Mouse (Mus musculus) MEL (cell line): ENCODE measurements around the gene Scnm1. TPM values are rescaled to one million over a fixed set of nuclear protein-coding genes. Genes with fewer than 3 reads are reported as not detected.

Source experiments
- DNase-seq: peaks from one replicate; pipeline ENCODE4 v3.0.0; 2011; ENCODE audit warnings: low read depth, low spot score
- H3K27ac ChIP-seq: 2 replicates; pipeline ENCODE4 v1.5.1; 2012; ENCODE audit warnings: low read depth, mild to moderate bottlenecking, control low read depth, low read length, moderate library complexity; ENCODE audit not compliant: control insufficient read depth
- H3K27me3 ChIP-seq, 2 experiments: fragments of 150-350 bp in 1 of 2; sonication (generic) in 1 of 2; 2 replicates each; pipeline ENCODE4 v1.6.1; 2012; ENCODE audit warnings: low read length in 2 of 2, mild to moderate bottlenecking in 2 of 2, improper control_type of control experiment in 1 of 2, moderate library complexity in 1 of 2; ENCODE audit not compliant: insufficient read depth in 2 of 2, control insufficient read depth in 1 of 2
- H3K36me3 ChIP-seq, 2 experiments: 2 replicates each; pipeline ENCODE4 v1.6.1; 2012 to 2014; ENCODE audit warnings: low read length in 2 of 2, improper control_type of control experiment in 1 of 2, inconsistent platforms in 1 of 2, mild to moderate bottlenecking in 1 of 2; ENCODE audit not compliant: insufficient read depth in 2 of 2, control insufficient read depth in 1 of 2
- H3K4me1 ChIP-seq, 2 experiments: fragments of 150-350 bp in 1 of 2; sonication (generic) in 1 of 2; 2 replicates each; pipeline ENCODE4 v1.6.1; 2012; ENCODE audit warnings: low read length in 2 of 2, improper control_type of control experiment in 1 of 2, mild to moderate bottlenecking in 1 of 2; ENCODE audit not compliant: insufficient read depth in 2 of 2, control insufficient read depth in 1 of 2
- H3K4me3 ChIP-seq, 2 experiments: fragments of 150-350 bp in 1 of 2; sonication (generic) in 1 of 2; 2 replicates each; pipeline ENCODE4 v1.5.1; 2012; ENCODE audit warnings: low read depth in 2 of 2, low read length in 2 of 2, mild to moderate bottlenecking in 2 of 2, moderate library complexity in 2 of 2, control low read depth in 1 of 2, improper control_type of control experiment in 1 of 2; ENCODE audit not compliant: control insufficient read depth in 1 of 2, insufficient read depth in 1 of 2
- H3K79me2 ChIP-seq: 2 replicates; pipeline ENCODE4 v1.6.1; 2012; ENCODE audit warnings: mild to moderate bottlenecking, low read length, moderate library complexity; ENCODE audit not compliant: control insufficient read depth, poor library complexity, insufficient read depth
- H3K9ac ChIP-seq: 2 replicates; pipeline ENCODE4 v1.6.1; 2012; ENCODE audit warnings: low read depth, mild to moderate bottlenecking, control low read depth, low read length, moderate library complexity; ENCODE audit not compliant: control insufficient read depth, poor library complexity, severe bottlenecking
- H3K9me3 ChIP-seq: fragments of 150-350 bp; sonication (generic); replicated peaks from 2 replicates; pipeline ENCODE4 v1.6.1; 2012; ENCODE audit warnings: mild to moderate bottlenecking, low read length, improper control_type of control experiment, moderate library complexity; ENCODE audit not compliant: insufficient read depth
- BHLHE40 ChIP-seq: IDR thresholded peaks from 2 replicates; pipeline ENCODE4 v1.6.1; 2012; ENCODE audit warnings: low read depth, mild to moderate bottlenecking, inconsistent platforms, low read length, improper control_type of control experiment, borderline replicate concordance
- CHD1 ChIP-seq: IDR thresholded peaks from 2 replicates; pipeline ENCODE4 v1.6.1; 2012; ENCODE audit warnings: low read depth, mild to moderate bottlenecking, inconsistent platforms, low read length, improper control_type of control experiment
- CHD2 ChIP-seq: IDR thresholded peaks from 2 replicates; pipeline ENCODE4 v1.6.1; 2011; ENCODE audit warnings: low read length, improper control_type of control experiment
- ELF1 ChIP-seq: IDR thresholded peaks from 2 replicates; pipeline ENCODE4 v1.6.1; 2014; ENCODE audit warnings: low read depth, mild to moderate bottlenecking, inconsistent platforms, low read length, improper control_type of control experiment, moderate library complexity
- EP300 ChIP-seq, 2 experiments: IDR thresholded peaks; 2 replicates each; pipeline ENCODE4 v1.6.1; 2011; ENCODE audit warnings: improper control_type of control experiment in 2 of 2, low read length in 2 of 2, low read depth in 1 of 2, mild to moderate bottlenecking in 1 of 2
- ETS1 ChIP-seq: IDR thresholded peaks from 2 replicates; pipeline ENCODE4 v1.6.1; 2012; ENCODE audit warnings: low read depth, mild to moderate bottlenecking, inconsistent platforms, low read length, improper control_type of control experiment, moderate library complexity
- GABPA ChIP-seq: IDR thresholded peaks from 2 replicates; pipeline ENCODE4 v1.6.1; 2012; ENCODE audit warnings: low read depth, mild to moderate bottlenecking, inconsistent platforms, low read length, improper control_type of control experiment, moderate library complexity
- GATA1 ChIP-seq: IDR thresholded peaks from 2 replicates; pipeline ENCODE4 v1.6.1; 2011; ENCODE audit warnings: low read depth, low read length, improper control_type of control experiment
- HCFC1 ChIP-seq: IDR thresholded peaks from 2 replicates; pipeline ENCODE4 v1.6.1; 2012; ENCODE audit warnings: low read depth, mild to moderate bottlenecking, inconsistent platforms, low read length, improper control_type of control experiment, moderate library complexity
- MAZ ChIP-seq: IDR thresholded peaks from 2 replicates; pipeline ENCODE4 v1.6.1; 2012; ENCODE audit warnings: low read depth, mild to moderate bottlenecking, inconsistent platforms, low read length, improper control_type of control experiment
- MEF2A ChIP-seq: IDR thresholded peaks from 2 replicates; pipeline ENCODE4 v1.6.1; 2014; ENCODE audit warnings: low read depth, mild to moderate bottlenecking, inconsistent platforms, low read length, improper control_type of control experiment; ENCODE audit not compliant: poor library complexity, insufficient replicate concordance, severe bottlenecking; ENCODE audit errors: extremely low read depth
- NELFE ChIP-seq: IDR thresholded peaks from 2 replicates; pipeline ENCODE4 v1.6.1; 2011; ENCODE audit warnings: low read depth, low read length, improper control_type of control experiment
- POLR2A ChIP-seq, 2 experiments: IDR thresholded peaks; 2 replicates each; pipeline ENCODE4 v1.6.1; 2011 to 2012; ENCODE audit warnings: low read length in 2 of 2, mild to moderate bottlenecking in 2 of 2, control low read depth in 1 of 2, improper control_type of control experiment in 1 of 2, low read depth in 1 of 2, moderate library complexity in 1 of 2; ENCODE audit not compliant: control insufficient read depth in 1 of 2, insufficient read depth in 1 of 2, poor library complexity in 1 of 2
- POLR2AphosphoS2 ChIP-seq: IDR thresholded peaks from 2 replicates; pipeline ENCODE4 v1.6.1; 2011; ENCODE audit warnings: low read length, improper control_type of control experiment
- SIN3A ChIP-seq: IDR thresholded peaks from 2 replicates; pipeline ENCODE4 v1.6.1; 2012; ENCODE audit warnings: low read length, improper control_type of control experiment, inconsistent platforms
- TAL1 ChIP-seq: IDR thresholded peaks from 2 replicates; pipeline ENCODE4 v1.6.1; 2012; ENCODE audit warnings: mild to moderate bottlenecking, inconsistent platforms, low read length, moderate library complexity, mixed read lengths
- TBP ChIP-seq: IDR thresholded peaks from 2 replicates; pipeline ENCODE4 v1.8.0; 2011; ENCODE audit warnings: low read depth, low read length, improper control_type of control experiment
- TCF12 ChIP-seq: IDR thresholded peaks from 2 replicates; pipeline ENCODE4 v1.6.1; 2014; ENCODE audit warnings: low read depth, mild to moderate bottlenecking, inconsistent platforms, low read length, improper control_type of control experiment, moderate library complexity
- UBTF ChIP-seq: IDR thresholded peaks from 2 replicates; pipeline ENCODE4 v1.6.1; 2012; ENCODE audit warnings: low read depth, mild to moderate bottlenecking, inconsistent platforms, low read length, improper control_type of control experiment, moderate library complexity, borderline replicate concordance; ENCODE audit not compliant: insufficient read depth
- USF2 ChIP-seq, 2 experiments: IDR thresholded peaks; 2 replicates each; pipeline ENCODE4 v1.6.1; 2011 to 2012; ENCODE audit warnings: improper control_type of control experiment in 2 of 2, low read length in 2 of 2, borderline replicate concordance in 1 of 2, inconsistent platforms in 1 of 2, low read depth in 1 of 2, mild to moderate bottlenecking in 1 of 2; ENCODE audit not compliant: insufficient read depth in 1 of 2
- ZC3H11A ChIP-seq: IDR thresholded peaks from 2 replicates; pipeline ENCODE4 v1.6.1; 2012; ENCODE audit warnings: low read depth, mild to moderate bottlenecking, inconsistent platforms, low read length, improper control_type of control experiment
- ZMIZ1 ChIP-seq: IDR thresholded peaks from 2 replicates; pipeline ENCODE4 v1.6.1; 2012; ENCODE audit warnings: low read depth, mild to moderate bottlenecking, inconsistent platforms, low read length, improper control_type of control experiment, moderate library complexity
- ZNF384 ChIP-seq: IDR thresholded peaks from 2 replicates; pipeline ENCODE4 v1.6.1; 2012; ENCODE audit warnings: low read depth, mild to moderate bottlenecking, inconsistent platforms, low read length, improper control_type of control experiment
- polyA plus RNA-seq, 2 experiments: library from polyadenylated mRNA; stranded (reverse) in 1 of 2; unstranded in 1 of 2; fragments of >175 nt in 1 of 2; fragments of >200 nt in 1 of 2; gene quantifications; 2 replicates each; pipeline versions ENCODE4 v1.2.1 to v1.2.4; 2012; ENCODE audit warnings: low replicate concordance in 2 of 2, low read depth in 1 of 2; ENCODE audit not compliant: insufficient read length in 2 of 2, insufficient read depth in 1 of 2, missing spikeins in 1 of 2
- total RNA-seq: library from RNA; depleted of rRNA; stranded (reverse); fragments of 300-350 nt; gene quantifications from 2 replicates; pipeline ENCODE4 v1.2.3, GENCODE M21; 2012

Scnm1 gene
- total and polyA plus RNA-seq, 3 experiments: 93.1 to 104 TPM; not detected in 1

DNA sequence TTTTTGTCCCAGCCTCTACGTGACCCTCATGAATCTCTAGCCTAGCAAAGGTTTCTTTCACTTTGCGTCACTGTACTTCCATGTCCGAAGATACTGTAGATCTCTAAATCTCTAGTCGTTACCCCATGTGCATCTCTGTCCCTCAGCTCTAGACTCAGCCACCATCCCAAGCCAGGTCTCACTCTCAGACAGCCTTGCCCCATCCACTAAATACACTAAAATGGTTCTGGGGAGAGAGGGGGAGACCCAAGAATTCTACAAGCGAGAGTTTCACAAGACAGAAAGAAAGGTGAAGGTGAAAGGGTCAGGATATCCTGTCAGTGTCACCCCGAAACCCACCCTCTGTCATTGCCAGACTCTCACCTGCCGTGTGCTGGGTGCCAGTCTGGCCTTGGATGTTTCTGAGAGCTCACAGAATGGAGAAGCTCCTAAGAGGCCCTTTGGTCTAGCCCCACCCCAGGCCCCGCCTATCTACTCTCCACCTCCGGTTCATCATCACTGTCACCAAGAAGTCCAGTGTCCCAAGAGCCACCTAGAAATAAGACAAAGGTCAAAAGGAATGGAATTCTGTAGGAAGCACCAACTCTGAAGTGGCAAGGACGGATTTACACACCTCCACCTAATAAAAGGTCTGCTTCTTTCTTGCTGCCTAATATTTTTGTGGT lies 8.3 kb upstream of the Scnm1 start, which contains the start of gene Tnfaip8l2:
Tnfaip8l2 (minus strand) TSS at position 409 of the 665 bp plus-strand sequence.
- Histone ChIP-seq H3K27me3 (no peaks in the 10 kb centered on the region; a peak in 2 of 4 replicates), H3K9me3 (no peaks in the 10 kb centered on the region), H3K4me3 (peak within 1 kb of the TSS; percentile 32 to 43), H3K9ac (peak within 1 kb of the TSS; percentile 6), H3K4me1 (peaks cover 8 to 14% of the 10 kb centered on the region in 2 experiments), H3K79me2 (no peaks in the 10 kb centered on the region), H3K36me3 (peaks cover 0 to 14% of the 10 kb centered on the region in 2 experiments; a peak in 3 of 4 replicates)
- peak; percentile 88 for DNase-seq
- TF ChIP-seq TBP (peak; percentile 57), POLR2A (IDR thresholded peaks at IDR 0.05; ENCODE audit: control insufficient read depth in 1 of 2, insufficient read depth in 1 of 2, low read depth in 1 of 2, low read length in 2 of 2, poor library complexity in 1 of 2) (peak in 1 of 2 experiments; percentile 58; a peak in 1 of 4 replicates), ZMIZ1 (no peak), MEF2A (no peak), BHLHE40 (no peak), NELFE (peak; percentile 58; the same call in 1 of the 2 replicates), UBTF (no peak), TCF12 (0 out of 2 replicates have a peak, but pooled peaks have one; percentile 16), CHD2 (no peak), POLR2AphosphoS2 (no peak; the same call in 1 of the 2 replicates), ZNF384 (no peak), SIN3A (0 out of 2 replicates have a peak, but pooled peaks have one; percentile 46), CHD1 (peak; percentile 61; the same call in 1 of the 2 replicates), TAL1 (no peak)
- TF ChIP-seq, all 39 proteins: peak for 6
- H3K27ac ChIP-seq: peak within 1 kb of the TSS; percentile 25; the same call in 1 of the 2 replicates

DNA sequence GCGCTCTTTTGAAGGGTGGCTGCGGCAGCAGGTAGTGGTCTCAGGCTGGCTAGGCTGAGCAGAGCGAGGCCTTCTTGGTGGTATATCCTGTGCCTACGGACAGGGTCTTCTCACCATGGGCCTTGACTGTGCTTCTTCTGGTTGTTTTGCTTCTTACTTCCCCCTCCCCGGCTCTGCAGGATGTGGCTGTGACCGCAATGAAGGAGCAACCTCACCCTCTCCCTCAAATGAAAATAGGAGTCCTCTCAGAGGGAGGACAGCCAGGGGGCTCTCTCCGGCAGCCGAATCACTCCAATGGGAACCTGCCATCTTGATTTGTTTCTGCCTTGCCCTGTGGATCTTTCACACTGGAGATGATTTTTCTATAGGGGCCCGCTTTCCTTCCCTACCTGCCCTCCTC lies 7.7 kb upstream of the Scnm1 start:
- H3K4me1 ChIP-seq: peaks cover 11 to 18% of the 10 kb centered on the region in 2 experiments
- peak overlapping the region in 1 of 2 experiments; percentile 14; a peak in 2 of 4 replicates for H3K4me3 ChIP-seq
- DNase-seq: peak; percentile 68
- TF ChIP-seq HCFC1 (0 out of 2 replicates have a peak, but pooled peaks have one; percentile 21), TBP (peak; percentile 47; the same call in 1 of the 2 replicates), GATA1 (no peak), EP300 (IDR thresholded peaks at IDR 0.05; ENCODE audit: low read depth in 1 of 2, low read length in 2 of 2) (peak in 1 of 2 experiments; percentile 23; a peak in 1 of 4 replicates), ETS1 (no peak), BHLHE40 (0 out of 2 replicates have a peak, but pooled peaks have one; percentile 18), USF2 (IDR thresholded peaks at IDR 0.05; ENCODE audit: borderline replicate concordance in 1 of 2, insufficient read depth in 1 of 2, low read depth in 1 of 2, low read length in 2 of 2) (no peak), TAL1 (no peak), ELF1 (0 out of 2 replicates have a peak, but pooled peaks have one; percentile 8), GABPA (no peak), ZMIZ1 (peak; percentile 41), MAZ (no peak), ZNF384 (no peak), SIN3A (0 out of 2 replicates have a peak, but pooled peaks have one; percentile 11), ZC3H11A (0 out of 2 replicates have a peak, but pooled peaks have one; percentile 5)
- no peaks in the 10 kb centered on the region for H3K9me3 ChIP-seq
- H3K9ac ChIP-seq: peak overlapping the region; percentile 6
- peak overlapping the region; percentile 25; the same call in 1 of the 2 replicates for H3K27ac ChIP-seq
- peaks cover 0 to 17% of the 10 kb centered on the region in 2 experiments; a peak in 3 of 4 replicates for H3K36me3 ChIP-seq
- no peaks in the 10 kb centered on the region for H3K79me2 ChIP-seq
- no peaks in the 10 kb centered on the region; a peak in 2 of 4 replicates for H3K27me3 ChIP-seq
